Mouse (Mus musculus) lung, adult 2 months (tissue): ENCODE measurements around the gene Coro1c. TPM values are rescaled to one million over a fixed set of nuclear protein-coding genes. Genes with fewer than 3 reads are reported as not detected.

Source experiments
- DNase-seq: peaks from one replicate; pipeline ENCODE4 v3.0.0; 2022
- H3K4me1 ChIP-seq: fragments of 200-500 bp; 2 replicates; pipeline ENCODE4 v1.6.1; 2011; ENCODE audit warnings: low read length; ENCODE audit not compliant: control insufficient read depth, insufficient read depth
- H3K4me3 ChIP-seq: fragments of 200-500 bp; replicated peaks from 2 replicates; pipeline ENCODE3; 2011; ENCODE audit warnings: low read depth, mild to moderate bottlenecking, control low read depth, low read length; ENCODE audit errors: extremely low read depth
- CTCF ChIP-seq: fragments of 200-500 bp; IDR thresholded peaks from 2 replicates; pipeline ENCODE4 v1.5.1; 2011; ENCODE audit warnings: mild to moderate bottlenecking, low read length, control low read depth; ENCODE audit not compliant: insufficient read depth
- POLR2A ChIP-seq: fragments of 200-500 bp; IDR thresholded peaks from 2 replicates; pipeline ENCODE4 v1.6.1; 2011; ENCODE audit warnings: low read depth, mild to moderate bottlenecking, control low read depth, low read length, borderline replicate concordance; ENCODE audit errors: extremely low read depth
- WGBS: fragments of 180-500 bp; shearing (Covaris S2); methylation state at CpG from one replicate; pipeline ENCODE4 v1.1.7; 2018; 5-methylcytosine and 5-hydroxymethylcytosine counted together
- polyA plus RNA-seq: library from polyadenylated mRNA; depleted of rRNA; stranded (reverse); fragments of >200 nt; gene quantifications from 2 replicates; pipeline ENCODE4 v1.2.3, GENCODE M21; 2012

Coro1c gene
- polyA plus RNA-seq, 1 experiment, result 104 TPM

DNA sequence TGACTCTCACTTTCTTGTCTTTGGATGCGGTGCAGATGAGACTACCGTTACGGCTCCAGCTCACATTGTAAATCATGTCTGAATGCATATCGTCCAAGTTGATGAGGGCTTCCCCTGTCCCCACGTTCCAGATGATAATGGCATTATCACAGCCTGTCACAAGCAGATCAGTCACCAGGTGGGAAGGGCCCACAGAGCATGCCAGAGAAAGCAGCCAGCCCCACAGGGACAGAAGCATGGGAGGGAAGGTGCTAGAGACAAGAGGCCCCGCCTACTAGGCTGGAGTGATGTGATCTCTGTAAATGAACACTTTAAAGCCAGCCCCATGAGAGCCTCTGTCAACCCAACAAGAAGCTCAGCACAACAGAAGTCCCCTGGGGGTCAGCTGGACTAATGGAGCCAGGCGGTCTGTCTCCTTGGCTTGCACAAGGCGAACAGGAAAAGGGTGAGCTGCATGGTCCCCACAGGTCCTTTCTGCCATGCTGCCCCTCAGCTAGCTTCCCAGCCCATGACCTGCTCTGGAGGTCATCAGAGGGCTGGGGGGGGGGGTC lies 57.8 kb downstream of the Coro1c start:
- DNase-seq, result no peak
- no peaks in the 10 kb centered on the region for H3K4me1 ChIP-seq
- no peak overlapping the region for H3K4me3 ChIP-seq
- TF ChIP-seq CTCF (no peak), POLR2A (no peak)
- 72% methylated on average over 8 of the region's 8 CpGs for WGBS

DNA sequence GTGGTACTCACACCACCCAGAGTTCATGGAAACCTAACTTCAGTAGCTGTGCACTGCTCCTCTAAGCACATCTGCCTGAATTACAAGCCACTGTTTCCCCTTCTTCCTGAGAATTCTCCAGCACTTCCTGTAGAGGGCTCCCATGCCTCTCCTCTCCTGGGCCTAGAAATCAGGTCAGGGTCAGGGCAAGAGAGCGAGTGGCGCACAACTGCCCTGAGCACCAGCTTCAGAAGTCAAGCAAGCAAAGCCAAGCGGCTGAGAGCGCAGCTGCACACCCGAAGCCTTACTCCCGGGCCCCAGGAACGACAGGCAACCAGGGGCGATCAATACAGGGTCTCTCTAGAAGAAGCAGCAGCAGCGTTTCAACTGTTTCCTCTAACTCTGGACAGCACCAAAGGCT lies 60.9 kb downstream of the Coro1c start:
- TF ChIP-seq CTCF, result no peak
- no peak for TF ChIP-seq POLR2A
- Histone ChIP-seq H3K4me1 (0 out of 2 replicates have a peak, but pooled peaks cover 2% of the 10 kb centered on the region), H3K4me3 (no peak overlapping the region)
- 83% methylated on average over 9 of the region's 9 CpGs for WGBS
- no peak for DNase-seq

DNA sequence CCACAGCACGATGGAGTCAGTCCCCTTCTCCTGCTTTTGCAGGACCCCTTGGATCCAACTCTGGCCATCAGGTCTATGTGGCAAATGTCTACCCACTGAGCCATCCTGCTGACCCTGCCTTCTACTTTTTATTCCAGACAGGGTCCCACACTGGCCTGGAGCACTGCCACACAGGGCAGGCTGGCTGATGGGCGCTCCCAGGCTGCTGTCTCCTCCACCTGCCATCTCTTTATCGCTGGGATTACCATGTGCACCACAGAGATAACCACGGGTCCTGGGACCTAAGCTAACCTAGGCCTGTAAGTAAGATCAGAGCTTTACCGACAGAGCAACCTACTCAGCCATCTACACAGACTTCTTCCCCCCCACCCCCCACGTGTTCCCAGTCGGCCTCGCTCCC lies 61.9 kb downstream of the Coro1c start:
- peaks cover 2% of the 10 kb centered on the region; the same call in 1 of the 2 replicates for H3K4me1 ChIP-seq
- TF ChIP-seq CTCF, result no peak
- TF ChIP-seq POLR2A, result no peak
- no peak overlapping the region for H3K4me3 ChIP-seq
- no peak for DNase-seq
- WGBS, result 88% methylated on average over 8 of the region's 8 CpGs

DNA sequence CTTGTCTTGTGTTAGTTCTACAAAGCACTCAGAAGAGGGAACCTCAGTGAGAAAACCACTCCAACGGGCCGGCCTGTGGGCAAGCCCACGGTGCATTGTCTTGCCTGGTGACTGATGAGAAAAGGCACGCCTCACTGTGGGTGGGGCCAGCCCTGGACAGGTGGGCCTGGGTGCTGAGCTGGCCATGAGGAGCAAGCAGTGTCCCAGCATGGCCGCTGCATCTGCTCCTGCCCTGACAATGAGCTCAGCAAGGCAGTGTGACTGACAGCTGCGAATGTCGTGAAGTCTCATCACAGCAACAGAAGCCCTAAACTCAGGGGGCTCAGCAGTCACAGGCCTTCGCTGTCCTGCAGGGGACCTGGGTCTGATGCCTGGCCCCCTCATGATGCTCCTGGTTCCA lies 62.9 kb downstream of the Coro1c start:
- no peak for DNase-seq
- WGBS, result 78% methylated on average over 8 of the region's 8 CpGs
- Histone ChIP-seq H3K4me3 (no peak overlapping the region), H3K4me1 (peaks cover 4% of the 10 kb centered on the region; the same call in 1 of the 2 replicates)
- TF ChIP-seq CTCF (no peak), POLR2A (no peak)

DNA sequence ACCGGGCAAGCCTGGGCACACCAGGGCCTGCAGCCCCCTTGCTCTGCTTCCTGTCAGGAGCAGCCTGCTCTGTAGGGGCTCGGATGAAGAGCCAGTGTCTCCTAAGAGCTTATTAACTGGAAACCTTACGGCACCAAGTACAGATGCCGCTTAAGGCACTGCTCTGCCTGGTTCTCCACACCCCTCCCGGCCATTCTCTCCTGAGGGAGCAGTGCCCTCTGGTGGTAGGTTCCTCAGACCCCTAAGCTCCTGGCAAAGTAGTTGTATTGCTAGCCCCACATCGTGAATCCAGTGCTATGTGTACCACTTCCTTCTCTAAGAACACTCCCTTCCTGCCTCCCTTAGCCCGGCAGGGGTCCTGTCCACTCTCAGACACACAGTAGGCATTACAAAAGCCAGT lies 63.8 kb downstream of the Coro1c start:
- WGBS, result 31% methylated on average over 7 of the region's 7 CpGs
- Histone ChIP-seq H3K4me1 (peaks cover 4% of the 10 kb centered on the region; the same call in 1 of the 2 replicates), H3K4me3 (no peak overlapping the region)
- TF ChIP-seq POLR2A, result no peak
- peak; percentile 79 for TF ChIP-seq CTCF
- peak; percentile 62 for DNase-seq

DNA sequence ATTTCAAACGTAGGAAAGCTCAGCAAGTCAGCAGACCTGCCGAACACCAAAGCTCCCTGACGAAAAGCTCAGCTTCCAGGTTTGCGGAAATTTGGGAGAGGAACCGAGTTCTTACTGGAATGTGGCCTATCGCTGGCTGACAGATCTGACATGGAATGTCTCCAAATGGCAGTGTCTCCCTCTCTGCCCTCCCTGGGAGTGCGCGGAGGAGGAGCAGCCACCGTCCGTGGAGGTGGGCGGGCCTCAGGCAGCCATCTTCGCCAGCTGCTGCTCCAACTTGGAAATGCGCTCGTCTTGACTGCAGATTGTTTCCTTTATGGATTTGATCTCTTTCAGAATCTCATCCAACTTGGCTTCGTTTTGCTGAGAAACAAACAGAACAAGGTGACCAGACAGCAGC lies 64.5 kb downstream of the Coro1c start:
- no peak for DNase-seq
- Histone ChIP-seq H3K4me1 (peaks cover 4% of the 10 kb centered on the region; the same call in 1 of the 2 replicates), H3K4me3 (no peak overlapping the region)
- 45% methylated on average over 15 of the region's 15 CpGs for WGBS
- TF ChIP-seq POLR2A (no peak), CTCF (no peak)

DNA sequence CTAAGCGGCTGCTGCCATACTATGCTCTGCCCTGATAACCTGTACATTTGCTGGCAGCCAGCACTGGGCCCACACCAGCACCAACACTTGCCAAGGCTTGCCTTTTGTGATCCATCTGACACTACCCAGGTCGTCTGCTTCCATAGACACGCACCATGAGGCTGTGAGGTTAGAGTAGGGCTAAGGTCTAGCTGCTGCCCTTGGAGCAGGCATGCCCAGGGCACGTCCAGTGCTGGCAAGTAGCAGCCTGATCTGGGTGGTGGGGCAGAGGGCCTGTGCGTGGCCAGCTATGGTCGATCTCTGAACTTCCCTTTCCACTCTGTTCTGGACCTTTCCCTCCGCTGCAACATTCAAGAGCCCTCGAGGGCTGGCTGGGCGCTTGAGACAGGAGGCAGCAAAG lies 65.7 kb downstream of the Coro1c start:
- Histone ChIP-seq H3K4me1 (peaks cover 4% of the 10 kb centered on the region; the same call in 1 of the 2 replicates), H3K4me3 (no peak overlapping the region)
- TF ChIP-seq CTCF, result no peak
- no peak for TF ChIP-seq POLR2A
- WGBS, result 79% methylated on average over 9 of the region's 9 CpGs
- DNase-seq, result no peak

DNA sequence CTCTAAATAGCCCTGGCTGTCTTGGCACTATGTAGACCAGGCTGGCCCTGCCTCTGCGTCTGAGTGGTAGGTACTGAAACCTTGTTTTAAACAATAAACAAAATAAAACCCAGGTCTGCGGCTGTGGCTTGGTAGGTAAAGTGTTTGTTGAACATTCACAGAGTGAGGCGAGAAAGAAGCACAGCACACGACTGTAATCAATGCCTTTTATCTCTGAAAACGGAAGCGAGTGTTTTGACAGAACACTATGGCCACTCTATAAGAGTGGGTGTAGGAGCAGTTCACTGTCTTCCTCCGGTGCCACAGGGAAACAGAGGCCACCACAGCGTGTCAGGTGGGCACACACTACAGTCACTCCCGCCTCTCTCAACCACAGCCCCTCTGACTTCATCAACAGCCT lies 66.3 kb downstream of the Coro1c start:
- no peak overlapping the region for H3K4me3 ChIP-seq
- no peak for DNase-seq
- peaks cover 4% of the 10 kb centered on the region; the same call in 1 of the 2 replicates for H3K4me1 ChIP-seq
- 66% methylated on average over 9 of the region's 9 CpGs for WGBS
- TF ChIP-seq POLR2A (no peak), CTCF (no peak)

DNA sequence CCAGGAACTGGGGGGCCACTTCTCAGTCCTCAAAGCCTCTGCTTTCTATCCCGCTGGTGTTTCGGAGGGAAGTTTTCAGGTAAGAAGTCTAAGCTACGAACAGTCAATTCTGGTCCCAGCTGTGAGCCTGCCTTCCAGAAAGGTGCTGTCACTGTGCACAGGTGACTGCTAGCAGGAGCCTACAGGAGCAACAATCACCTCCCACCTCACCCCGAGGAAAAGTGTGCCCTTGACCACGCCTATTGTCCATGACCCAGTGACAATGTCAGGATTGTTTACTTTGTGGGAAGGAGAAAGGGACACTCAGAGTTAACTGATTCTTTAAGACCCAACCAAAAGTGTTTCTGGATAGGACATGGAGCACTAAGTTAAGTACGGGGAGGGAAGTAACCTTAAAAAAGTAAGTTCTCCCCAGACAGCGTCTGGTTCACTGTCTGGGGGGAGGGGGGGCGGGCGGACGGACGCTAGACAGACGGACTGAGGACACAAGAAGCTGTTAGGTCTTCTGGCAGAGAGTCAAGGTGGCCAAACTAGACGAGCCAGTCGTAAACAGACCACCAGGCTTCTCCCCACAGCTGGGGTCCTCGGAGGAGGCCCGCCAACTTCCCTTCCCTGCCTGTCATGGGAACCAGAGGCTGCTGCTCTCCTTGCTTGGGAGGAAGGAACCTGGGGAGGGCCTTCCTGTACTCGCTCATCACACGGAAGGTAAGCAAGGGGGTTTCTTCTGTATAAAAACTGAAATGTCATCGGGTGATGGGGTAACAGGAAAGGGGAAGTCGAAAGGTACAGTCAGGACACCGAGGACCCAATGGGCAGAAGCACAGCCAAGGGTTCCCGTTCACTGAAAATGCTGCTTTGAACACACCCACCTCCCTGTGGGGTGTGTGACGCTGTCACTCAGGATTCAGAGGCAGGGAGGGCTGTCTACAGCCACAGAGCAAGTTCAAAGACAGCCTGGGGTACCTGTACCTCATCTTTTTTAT lies 67.0 kb downstream of the Coro1c start:
- peaks cover 4% of the 10 kb centered on the region; the same call in 1 of the 2 replicates for H3K4me1 ChIP-seq
- H3K4me3 ChIP-seq, result no peak overlapping the region
- DNase-seq, result no peak
- 55% methylated on average over 23 of the region's 23 CpGs for WGBS
- TF ChIP-seq POLR2A, result no peak
- no peak for TF ChIP-seq CTCF

DNA sequence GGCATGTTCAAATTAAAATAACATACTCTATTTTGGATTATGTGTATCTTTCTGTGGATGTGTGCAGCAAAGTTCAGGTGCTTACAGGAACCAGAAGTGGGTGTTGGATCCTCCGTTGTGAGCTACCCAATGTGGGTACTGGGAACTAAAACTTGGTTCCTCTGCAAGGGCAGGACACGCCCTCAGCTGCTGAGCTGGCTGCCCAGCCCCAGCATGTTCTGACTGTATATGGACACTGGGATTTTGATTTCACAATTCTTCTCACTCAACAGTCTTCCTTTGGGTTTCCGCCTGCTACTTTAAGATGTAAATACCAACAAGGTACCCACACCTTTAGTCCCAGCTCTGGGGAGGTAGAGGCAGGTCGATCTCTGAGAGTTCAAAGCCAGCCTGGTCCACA lies 68.1 kb downstream of the Coro1c start:
- peaks cover 4% of the 10 kb centered on the region; the same call in 1 of the 2 replicates for H3K4me1 ChIP-seq
- no peak for DNase-seq
- WGBS, result 78% methylated on average over 4 of the region's 4 CpGs

More for the DNA sequence above, 68.1 kb downstream of the Coro1c start:
- TF ChIP-seq CTCF (no peak), POLR2A (no peak)
- no peak overlapping the region for H3K4me3 ChIP-seq
